Mouse (Mus musculus) embryonic facial prominence, embryonic 11.5 days (tissue): ENCODE results near the gene Calr. TPM values are rescaled to one million over a fixed set of nuclear protein-coding genes. Genes with fewer than 3 reads are reported as not detected.
"Not testable (repeated sequence)": the region's sequence is repeated elsewhere in the genome, so short reads cannot be mapped to it uniquely, and the experiment has no call there.

Experiments
- ATAC-seq: fragments of 200-750 bp; cut with Nextera tagmentation; replicated peaks from 2 replicates; pipeline ENCODE4 v1.8.0; 2017; ENCODE audit warnings: low read depth; ENCODE audit not compliant: insufficient number of reproducible peaks, low FRiP score, low TSS enrichment
- DNase-seq: peaks from one replicate; pipeline ENCODE4 v3.0.0-alpha.2; 2015; ENCODE audit warnings: low spot score
- H3K27ac ChIP-seq: fragments of 300-500 bp; sonication (generic); replicated peaks from 2 replicates; pipeline ENCODE4 v1.5.1; 2014; ENCODE audit warnings: mild to moderate bottlenecking, low read depth, low read length, control low read depth
- H3K27me3 ChIP-seq: fragments of 300-500 bp; sonication (generic); 2 replicates; pipeline ENCODE4 v1.6.1; 2014; ENCODE audit warnings: mild to moderate bottlenecking, low read length, moderate library complexity, mixed read lengths; ENCODE audit not compliant: control insufficient read depth, insufficient read depth
- H3K36me3 ChIP-seq: fragments of 300-500 bp; sonication (generic); replicated peaks from 2 replicates; pipeline ENCODE4 v1.6.1; 2014; ENCODE audit warnings: low read depth, mild to moderate bottlenecking, low read length, moderate library complexity, mixed read lengths; ENCODE audit not compliant: control insufficient read depth, insufficient read depth
- H3K4me1 ChIP-seq: fragments of 300-500 bp; sonication (generic); 2 replicates; pipeline ENCODE4 v1.6.1; 2014; ENCODE audit warnings: low read length, mixed read lengths; ENCODE audit not compliant: control insufficient read depth, insufficient read depth
- H3K4me2 ChIP-seq: fragments of 300-500 bp; sonication (generic); 2 replicates; pipeline ENCODE4 v1.6.1; 2014; ENCODE audit warnings: low read depth, mild to moderate bottlenecking, control low read depth, low read length, moderate library complexity
- H3K4me3 ChIP-seq: fragments of 300-500 bp; sonication (generic); 2 replicates; pipeline ENCODE4 v1.5.1; 2014; ENCODE audit warnings: low read depth, low read length, control low read depth
- H3K9ac ChIP-seq: fragments of 300-500 bp; sonication (generic); replicated peaks from 2 replicates; pipeline ENCODE4 v1.6.1; 2014; ENCODE audit warnings: mild to moderate bottlenecking, control low read depth, low read length
- H3K9me3 ChIP-seq: fragments of 300-500 bp; sonication (generic); replicated peaks from 2 replicates; pipeline ENCODE4 v1.6.1; 2016; ENCODE audit warnings: mild to moderate bottlenecking, low read length, inconsistent platforms, mixed read lengths; ENCODE audit not compliant: control insufficient read depth
- WGBS: fragments of 180-500 bp; shearing (Covaris S2); extraction: QIAGEN DNeasy Blood & Tissue Kit; methylation state at CpG from one replicate; pipeline ENCODE4 v1.1.7; 2014; 5-methylcytosine and 5-hydroxymethylcytosine counted together
- polyA plus RNA-seq: library from polyadenylated mRNA; unstranded; fragments of >200 nt; fragmentation: Nextera tagmentation; extraction: Ambion mirVana; gene quantifications from 2 replicates; pipeline ENCODE4 v1.2.1, GENCODE M21; 2014

Gene Calr
- polyA plus RNA-seq, 1 experiment from 2014 or later, result 815 TPM

GRCm38 (mm10) chr8:84832759-84833742 is 13.7 kb downstream of the Calr start:
- 71% methylated on average over 10 of the region's 10 CpGs for WGBS
- peak overlapping the region; percentile 59 for H3K4me2 ChIP-seq
- peaks cover 24% of the 10 kb centered on the region for H3K36me3 ChIP-seq
- no peak for DNase-seq
- no peaks in the 10 kb centered on the region for H3K27me3 ChIP-seq
- H3K4me3 ChIP-seq, result peak overlapping the region; percentile 97
- H3K9me3 ChIP-seq, result no peaks in the 10 kb centered on the region
- H3K4me1 ChIP-seq, result peaks cover 10% of the 10 kb centered on the region
- H3K27ac ChIP-seq, result peak overlapping the region; percentile 90
- H3K9ac ChIP-seq, result peak overlapping the region; percentile 99
- no peak for ATAC-seq

DNA sequence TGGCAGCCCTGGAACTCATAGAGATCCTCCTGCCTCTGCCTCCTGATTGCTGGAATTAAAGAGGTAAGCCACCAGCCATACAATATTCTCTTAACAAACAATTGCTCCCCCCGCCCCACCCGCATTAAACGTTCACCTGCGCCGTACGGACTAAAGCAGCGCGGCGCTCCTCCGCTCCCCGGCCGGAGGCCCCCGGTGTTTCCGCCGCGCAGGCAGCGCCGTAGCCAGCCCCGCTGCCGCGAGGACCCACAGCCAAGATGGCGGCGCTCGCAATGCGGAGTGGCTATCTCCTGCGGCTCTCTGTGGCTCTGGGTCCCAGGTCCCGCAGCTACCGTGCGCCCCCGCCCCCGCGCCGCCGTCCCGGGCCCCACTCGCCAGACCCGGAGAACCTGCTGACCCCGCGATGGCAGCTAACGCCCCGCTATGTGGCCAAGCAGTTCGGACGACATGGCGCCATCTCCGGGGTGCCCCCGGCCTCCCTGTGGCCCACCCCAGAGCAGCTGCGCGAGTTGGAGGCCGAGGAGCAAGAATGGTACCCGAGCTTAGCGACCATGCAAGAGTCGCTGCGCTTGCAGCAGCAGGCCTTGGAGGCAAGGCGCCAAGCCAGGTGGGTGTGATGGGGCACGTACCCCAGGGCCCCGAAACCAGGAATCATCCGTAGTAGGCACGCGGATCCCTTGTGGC is 14.6 kb downstream of the Calr start:
- under 1% methylated on average over 59 of the region's 59 CpGs for WGBS
- H3K9ac ChIP-seq, result peak overlapping the region; percentile 99
- H3K4me1 ChIP-seq, result peaks cover 5% of the 10 kb centered on the region
- H3K27me3 ChIP-seq, result no peaks in the 10 kb centered on the region
- H3K27ac ChIP-seq, result peak overlapping the region; percentile 90
- peak; percentile 64 for ATAC-seq
- peak; percentile 81 for DNase-seq
- no peaks in the 10 kb centered on the region for H3K9me3 ChIP-seq
- H3K4me2 ChIP-seq, result peak overlapping the region; percentile 59
- peaks cover 18% of the 10 kb centered on the region for H3K36me3 ChIP-seq
- peak overlapping the region; percentile 97 for H3K4me3 ChIP-seq

GRCm38 (mm10) chr8:84831490-84831889 is 15.2 kb downstream of the Calr start, which contains the start of gene Gadd45gip1:
TSS of gene Gadd45gip1 (plus strand) at chr8:84831522.
- peak within 1 kb of the TSS; percentile 97 for H3K4me3 ChIP-seq
- peaks cover 17% of the 10 kb centered on the region for H3K36me3 ChIP-seq
- peak within 1 kb of the TSS; percentile 90 for H3K27ac ChIP-seq
- no peaks in the 10 kb centered on the region for H3K9me3 ChIP-seq
- H3K4me2 ChIP-seq, result peak within 1 kb of the TSS; percentile 59
- DNase-seq (no peak), ATAC-seq (no peak)
- H3K9ac ChIP-seq, result peak within 1 kb of the TSS; percentile 99
- H3K27me3 ChIP-seq, result no peaks in the 10 kb centered on the region
- 87% methylated on average over 11 of the region's 11 CpGs for WGBS
- H3K4me1 ChIP-seq, result no peaks in the 10 kb centered on the region

- H3K4me3 ChIP-seq, DNase-seq: not testable (repeated sequence)
- WGBS, result 63% methylated on average over 2 of the region's 2 CpGs
Observed at GRCm38 (mm10) chr8:84826518-84826917, 20.2 kb downstream of the Calr start.

DNA sequence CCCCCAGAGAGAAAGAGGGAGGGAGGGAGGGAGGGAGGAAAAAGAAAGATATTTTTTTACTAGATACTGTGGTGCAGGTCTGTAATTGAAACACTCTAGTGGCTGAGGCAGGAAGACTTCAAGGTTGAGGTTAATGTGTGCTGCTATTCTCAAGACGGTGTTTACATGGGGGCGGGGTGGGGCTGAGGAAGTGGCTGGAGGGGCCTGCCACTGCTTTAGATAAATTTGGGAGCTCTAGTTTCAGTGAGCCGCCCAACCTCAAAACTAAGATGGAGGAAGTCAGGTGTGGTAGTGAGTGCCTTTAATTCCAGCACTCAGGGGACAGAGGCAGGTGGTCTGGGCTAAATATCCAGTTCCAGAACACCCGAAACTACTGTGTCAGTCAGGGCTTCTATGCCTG is 21.1 kb downstream of the Calr start:
- Histone ChIP-seq H3K4me3 (no peak overlapping the region), H3K27me3 (no peaks in the 10 kb centered on the region), H3K27ac (no peak overlapping the region), H3K9me3 (no peaks in the 10 kb centered on the region), H3K9ac (no peak overlapping the region), H3K4me2 (no peak overlapping the region), H3K36me3 (no peaks in the 10 kb centered on the region), H3K4me1 (no peaks in the 10 kb centered on the region)
- WGBS, result 57% methylated on average over 4 of the region's 4 CpGs
- no peak for DNase-seq
- no peak for ATAC-seq

More at GRCm38 (mm10) chr8:84826518-84826917, 20.2 kb downstream of the Calr start:
- H3K27ac ChIP-seq, H3K4me1 ChIP-seq, H3K9ac ChIP-seq, H3K4me2 ChIP-seq, H3K27me3 ChIP-seq, H3K9me3 ChIP-seq, ATAC-seq, H3K36me3 ChIP-seq: not testable (repeated sequence)

- H3K4me1 ChIP-seq, result no peaks in the 10 kb centered on the region
- H3K9ac ChIP-seq, result no peak overlapping the region
- peak; percentile 87 for DNase-seq
- no peak overlapping the region for H3K27ac ChIP-seq
- no peaks in the 10 kb centered on the region for H3K9me3 ChIP-seq
- no peak overlapping the region for H3K4me3 ChIP-seq
- H3K27me3 ChIP-seq, result no peaks in the 10 kb centered on the region
- ATAC-seq, result peak; percentile 52; the same call in 1 of the 2 replicates
- H3K36me3 ChIP-seq, result no peaks in the 10 kb centered on the region
- under 1% methylated on average over 18 of the region's 18 CpGs for WGBS
- H3K4me2 ChIP-seq, result peak overlapping the region; percentile 10; the same call in 1 of the 2 replicates
Observed at GRCm38 (mm10) chr8:84823653-84824052, 23.1 kb downstream of the Calr start.

DNA sequence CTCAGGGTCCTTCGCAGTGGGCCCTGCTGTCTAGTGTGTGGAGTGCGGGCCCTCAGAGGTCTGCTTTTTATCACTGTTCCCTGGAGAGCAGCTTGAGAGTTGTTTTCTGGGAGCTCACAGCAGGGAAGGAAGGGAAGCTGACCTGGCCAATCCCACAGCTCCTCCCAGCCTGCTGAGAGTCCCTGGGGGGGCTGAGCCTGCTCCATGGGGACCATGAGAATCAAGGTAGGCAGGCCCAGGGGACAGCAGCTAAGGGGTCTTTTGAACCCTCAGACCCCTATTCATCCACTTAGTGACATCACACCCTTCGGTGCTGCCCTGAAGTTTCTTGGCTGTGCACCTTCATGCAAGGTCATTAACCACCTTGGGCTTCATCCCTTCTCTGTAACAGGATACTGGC is 24.0 kb downstream of the Calr start, which contains the start of gene Dand5:
TSS of gene Dand5 (minus strand) at position 101 of the 400 bp plus-strand sequence.
- no peak for ATAC-seq
- DNase-seq, result no peak
- Histone ChIP-seq H3K4me1 (no peaks in the 10 kb centered on the region), H3K9ac (no peak within 1 kb of the TSS), H3K9me3 (no peaks in the 10 kb centered on the region), H3K4me2 (peak within 1 kb of the TSS; percentile 10; the same call in 1 of the 2 replicates), H3K27ac (no peak within 1 kb of the TSS), H3K36me3 (no peaks in the 10 kb centered on the region), H3K4me3 (no peak within 1 kb of the TSS), H3K27me3 (no peaks in the 10 kb centered on the region)
- WGBS, result 28% methylated on average over 3 of the region's 3 CpGs
